Mouse (Mus musculus) urinary bladder, postnatal 10 days (tissue): ENCODE measurements around the gene Ttpal.
"Not testable (repeated sequence)": the region's sequence is repeated elsewhere in the genome, so short reads cannot be mapped to it uniquely, and the experiment has no call there.

Experiments used
- DNase-seq: peaks from one replicate; pipeline ENCODE4 v3.0.0; 2022; ENCODE audit warnings: low spot score

The Ttpal gene

GRCm38 (mm10) chr2:163592084-163592483 is 10.0 kb upstream of the Ttpal start:
- no peak for DNase-seq

DNA sequence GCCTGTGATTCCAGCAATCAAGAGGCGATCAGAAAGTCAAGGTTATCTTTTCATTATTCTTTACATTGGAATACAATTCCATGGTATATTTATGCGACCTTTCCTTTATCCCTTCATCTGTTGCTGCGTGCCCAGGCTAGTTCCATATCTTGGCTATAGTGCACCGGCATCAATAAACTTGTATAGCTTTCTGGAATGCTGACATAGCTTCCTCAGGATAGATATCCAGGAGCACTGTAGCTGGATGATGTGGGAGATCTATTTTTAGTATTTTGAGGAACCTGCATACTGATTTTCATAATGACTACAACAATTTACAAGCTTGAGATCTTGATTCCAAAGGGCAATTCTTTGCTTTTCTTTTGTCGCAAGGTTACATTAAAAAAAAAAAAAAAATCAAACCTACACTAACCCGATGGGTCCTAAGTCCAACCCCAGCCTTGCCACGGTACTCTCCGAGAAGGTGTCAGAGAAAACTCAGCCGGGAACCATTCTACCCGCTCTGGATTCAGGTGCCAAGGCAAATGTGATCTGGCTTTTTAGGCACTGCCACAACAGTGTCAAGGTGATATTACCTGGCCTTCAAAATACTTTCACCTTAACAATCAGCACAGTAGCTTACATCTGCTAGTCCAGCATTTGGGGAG is 8.4 kb upstream of the Ttpal start:
- no peak for DNase-seq

GRCm38 (mm10) chr2:163595119-163595518 is 7.0 kb upstream of the Ttpal start:
- no peak for DNase-seq

DNA sequence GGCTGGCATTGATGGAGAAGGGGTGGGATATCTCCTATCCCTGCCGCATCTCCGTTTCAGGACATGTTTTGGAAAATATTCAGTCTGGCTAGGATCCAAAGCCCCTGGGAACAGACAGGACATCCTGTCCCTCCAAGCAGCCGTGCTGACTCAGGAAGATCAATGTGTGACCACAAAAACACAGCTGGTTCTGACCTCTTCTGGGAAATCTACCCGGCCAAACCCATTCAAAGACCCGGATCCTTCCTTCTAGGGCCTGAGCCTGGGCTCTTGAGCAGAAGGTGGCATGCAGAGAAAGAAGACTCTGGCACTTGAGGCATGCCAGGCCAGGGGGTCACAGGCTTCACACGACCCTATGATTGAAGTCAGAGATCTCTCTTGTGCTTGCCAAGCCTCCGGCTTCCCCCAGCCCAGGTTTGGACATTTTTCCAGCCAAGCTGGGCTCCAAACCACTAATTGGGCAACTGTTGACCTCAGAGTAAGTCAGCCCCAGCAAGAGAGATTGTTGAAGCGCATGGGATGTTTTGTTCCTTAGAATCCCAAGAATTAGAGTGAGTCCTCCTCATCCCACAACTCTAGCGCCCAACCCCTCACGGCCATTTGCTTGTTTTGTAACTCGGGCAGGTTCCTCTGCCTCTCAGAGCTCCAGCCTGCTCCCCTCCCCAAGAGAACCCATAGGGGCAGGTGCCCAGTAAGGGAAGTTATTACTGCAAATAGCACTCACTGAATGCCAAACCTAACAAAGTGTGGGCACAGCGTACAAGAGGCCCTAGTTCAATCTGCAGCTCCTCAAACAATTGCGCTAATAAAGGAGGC is 5.8 kb upstream of the Ttpal start:
- no peak for DNase-seq

DNA sequence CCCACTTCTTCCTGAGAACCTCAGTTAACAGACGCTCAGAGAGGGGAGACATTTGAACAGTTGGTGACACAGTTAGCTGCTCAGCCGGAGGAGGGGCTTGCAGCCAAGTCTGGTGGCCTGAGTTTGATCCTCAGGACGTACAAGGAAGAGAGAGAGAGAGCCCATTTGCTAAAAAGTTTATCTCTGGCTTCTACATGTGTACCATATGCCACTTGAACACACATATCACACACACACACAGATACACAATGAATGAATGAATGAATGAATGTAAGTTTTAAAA is 5.3 kb upstream of the Ttpal start:
- DNase-seq, result no peak

DNA sequence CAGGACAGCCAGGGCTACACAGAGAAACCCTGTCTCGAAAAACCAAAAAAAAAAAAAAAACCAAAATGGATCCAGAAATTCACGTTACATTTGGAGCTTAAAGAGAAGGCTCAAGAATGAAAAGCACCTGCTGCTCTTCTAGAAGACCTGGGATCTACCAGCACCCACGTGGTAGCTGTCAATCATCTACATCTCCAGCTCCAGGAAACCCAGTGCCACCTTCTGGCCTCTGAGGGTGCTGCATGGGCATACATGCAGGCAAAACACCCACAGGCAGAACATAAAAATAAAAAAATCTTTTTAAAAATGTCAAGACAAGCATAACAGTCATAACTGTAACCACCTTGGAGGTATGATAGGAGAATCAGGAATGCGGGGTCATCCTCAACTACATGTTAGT is 4.5 kb upstream of the Ttpal start:
- DNase-seq, result no peak

DNA sequence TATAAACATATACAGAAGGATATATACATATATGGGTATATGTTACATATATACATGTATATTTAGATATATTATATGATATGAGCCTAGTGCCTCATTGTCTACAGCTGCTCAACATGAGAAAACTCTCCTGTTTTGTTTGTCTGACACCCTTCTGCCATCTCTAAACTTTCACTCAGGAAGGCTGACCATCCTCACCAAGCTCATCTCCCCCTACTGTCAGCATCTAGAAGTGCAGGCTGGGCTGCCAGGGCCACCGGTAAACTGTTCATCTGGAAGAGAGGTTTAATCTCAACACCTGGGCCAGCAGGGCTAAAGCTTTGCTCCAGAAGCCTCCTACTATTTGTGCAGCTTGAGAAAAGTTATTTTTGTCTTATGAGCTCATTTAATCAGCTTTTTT is 2.9 kb upstream of the Ttpal start:
- DNase-seq, result no peak

DNA sequence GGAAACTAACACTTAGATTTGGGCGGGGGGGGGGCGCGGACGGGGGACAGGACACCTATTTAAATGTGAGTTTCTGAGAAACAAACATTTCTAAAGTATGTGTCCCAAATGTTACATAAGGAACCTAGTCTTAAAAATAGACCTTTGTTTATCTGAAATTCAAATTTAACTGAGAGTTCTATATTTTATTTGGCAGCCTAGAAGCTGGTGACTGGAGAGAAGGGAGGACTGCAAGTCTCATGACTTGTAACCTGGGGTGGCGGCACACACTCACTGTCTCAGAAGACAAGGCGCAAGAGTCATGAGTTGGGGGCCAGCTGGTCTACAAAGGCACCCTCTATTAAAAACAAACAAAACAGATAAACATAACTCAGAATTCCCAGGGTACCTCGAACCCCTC is 1.0 kb upstream of the Ttpal start:
- no peak for DNase-seq

- no peak for DNase-seq
Measured at GRCm38 (mm10) chr2:163601712-163602100, 408 bp upstream of the Ttpal start.

DNA sequence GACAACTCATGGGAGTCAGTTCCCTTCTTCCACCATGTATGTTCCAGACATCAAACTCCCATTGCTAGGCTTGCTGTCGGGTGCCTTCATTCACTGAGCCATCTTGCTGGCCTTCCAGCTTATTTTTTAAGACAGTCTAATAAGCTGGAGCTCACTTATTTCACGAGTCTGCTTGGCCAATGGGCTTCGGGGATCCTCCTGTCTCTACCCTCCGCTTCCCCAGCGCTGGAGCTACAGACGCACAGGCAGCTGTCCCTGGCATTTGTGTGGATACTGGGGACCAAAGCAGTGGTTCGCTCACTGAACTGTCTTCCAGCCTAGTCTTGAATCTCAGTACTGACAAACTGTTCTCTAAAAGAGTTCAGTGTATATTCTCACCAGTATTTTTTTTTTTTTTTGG is 4.0 kb downstream of the Ttpal start:
- DNase-seq, result no peak

DNA sequence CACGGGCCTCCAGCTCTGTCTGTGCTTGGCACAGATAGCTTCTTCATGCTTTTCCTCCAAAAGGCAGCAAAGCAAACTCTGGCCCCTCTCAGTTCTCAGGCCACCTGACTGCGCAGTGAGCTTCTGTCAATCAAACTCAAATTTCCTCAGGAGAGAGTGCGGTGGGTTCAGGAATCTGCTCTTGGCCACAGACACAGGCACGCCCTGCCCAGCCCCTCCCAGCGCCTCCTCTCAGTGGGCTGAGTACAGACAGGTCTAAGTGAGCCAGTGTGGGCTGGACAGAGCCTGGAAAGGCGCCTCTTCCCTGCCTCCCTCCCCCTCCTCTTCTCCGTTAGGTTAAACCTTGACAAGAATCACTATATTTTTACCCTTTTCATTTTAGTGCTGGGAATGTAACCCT is 5.9 kb downstream of the Ttpal start:
- DNase-seq, result no peak

- DNase-seq, result no peak
Measured at GRCm38 (mm10) chr2:163609281-163609975, 7.3 kb downstream of the Ttpal start.

DNA sequence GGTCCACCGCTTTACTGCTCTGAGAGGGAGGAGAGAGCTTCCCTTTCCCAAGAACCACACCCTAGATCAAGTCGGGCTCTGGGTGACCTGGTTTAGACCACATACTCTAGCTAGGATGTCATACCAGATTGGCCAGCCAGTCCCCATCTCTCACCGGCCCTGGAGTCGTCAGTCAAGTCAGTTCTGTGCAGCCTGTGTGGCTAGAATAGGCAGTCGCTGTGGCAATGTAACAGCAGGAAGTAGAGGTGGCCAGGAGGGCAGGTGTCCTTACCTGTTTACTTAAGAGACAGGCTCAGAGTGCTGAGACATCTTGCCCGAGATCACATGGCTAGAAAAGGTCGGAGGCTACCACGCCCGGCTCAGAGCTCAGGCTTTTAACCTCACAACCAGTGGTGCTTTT is 9.1 kb downstream of the Ttpal start:
- no peak for DNase-seq

DNA sequence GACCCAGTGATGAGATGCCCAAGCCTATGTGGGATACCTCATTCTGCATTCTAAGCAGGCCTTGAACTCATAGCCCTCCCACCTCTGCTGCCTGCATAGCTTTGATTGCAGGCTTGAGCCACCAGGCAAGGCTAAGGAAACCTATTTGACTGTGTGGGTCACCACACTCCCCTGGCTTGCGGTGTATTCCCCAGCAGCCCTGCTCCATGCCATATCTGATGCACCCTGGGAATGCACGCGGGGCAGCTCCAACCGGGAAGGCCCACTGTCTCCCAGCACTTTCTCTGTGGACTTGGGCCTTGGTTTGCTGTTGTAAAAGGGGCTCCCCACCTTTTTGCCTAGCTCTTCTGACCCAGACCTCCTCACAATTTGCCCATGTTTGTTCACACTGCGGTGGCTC is 11.1 kb downstream of the Ttpal start:
- DNase-seq, result no peak

DNA sequence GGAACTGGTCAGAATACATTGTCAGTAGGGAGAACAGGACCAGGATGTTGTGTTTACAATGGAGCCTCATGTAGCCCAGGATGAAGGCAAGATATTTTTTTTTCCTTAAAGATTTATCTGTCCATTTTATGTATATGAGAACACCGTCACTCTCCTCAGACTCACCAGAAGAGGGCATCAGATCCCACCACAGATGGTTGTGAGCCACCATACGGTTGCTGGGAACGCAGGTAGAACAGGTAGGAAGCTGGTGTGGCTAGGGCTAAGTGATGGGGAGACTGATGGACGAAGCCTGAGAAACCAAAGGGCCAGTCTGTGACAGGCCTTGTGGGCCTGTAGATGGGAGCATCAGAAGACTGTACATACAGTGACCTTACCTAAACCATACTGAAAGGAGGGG is 11.9 kb downstream of the Ttpal start:
- no peak for DNase-seq

DNA sequence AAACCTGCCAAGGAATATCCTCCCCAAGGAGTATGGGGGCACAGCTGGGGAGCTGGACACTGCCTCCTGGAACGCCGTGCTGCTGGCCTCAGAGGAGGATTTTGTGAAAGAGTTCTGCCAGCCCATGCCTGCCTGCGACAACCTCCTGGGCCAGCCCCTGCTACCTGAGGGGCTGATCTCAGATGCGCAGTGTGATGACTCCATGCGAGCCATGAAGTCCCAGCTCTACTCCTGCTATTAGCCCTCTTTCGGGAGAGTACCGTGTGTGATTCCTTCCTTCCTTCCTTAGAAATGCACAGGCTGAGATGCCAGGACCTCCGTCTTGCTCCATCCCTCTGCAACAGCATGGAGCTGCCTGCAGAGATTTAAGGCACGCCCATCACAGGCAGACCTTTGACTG is 13.3 kb downstream of the Ttpal start:
- DNase-seq, result no peak

DNA sequence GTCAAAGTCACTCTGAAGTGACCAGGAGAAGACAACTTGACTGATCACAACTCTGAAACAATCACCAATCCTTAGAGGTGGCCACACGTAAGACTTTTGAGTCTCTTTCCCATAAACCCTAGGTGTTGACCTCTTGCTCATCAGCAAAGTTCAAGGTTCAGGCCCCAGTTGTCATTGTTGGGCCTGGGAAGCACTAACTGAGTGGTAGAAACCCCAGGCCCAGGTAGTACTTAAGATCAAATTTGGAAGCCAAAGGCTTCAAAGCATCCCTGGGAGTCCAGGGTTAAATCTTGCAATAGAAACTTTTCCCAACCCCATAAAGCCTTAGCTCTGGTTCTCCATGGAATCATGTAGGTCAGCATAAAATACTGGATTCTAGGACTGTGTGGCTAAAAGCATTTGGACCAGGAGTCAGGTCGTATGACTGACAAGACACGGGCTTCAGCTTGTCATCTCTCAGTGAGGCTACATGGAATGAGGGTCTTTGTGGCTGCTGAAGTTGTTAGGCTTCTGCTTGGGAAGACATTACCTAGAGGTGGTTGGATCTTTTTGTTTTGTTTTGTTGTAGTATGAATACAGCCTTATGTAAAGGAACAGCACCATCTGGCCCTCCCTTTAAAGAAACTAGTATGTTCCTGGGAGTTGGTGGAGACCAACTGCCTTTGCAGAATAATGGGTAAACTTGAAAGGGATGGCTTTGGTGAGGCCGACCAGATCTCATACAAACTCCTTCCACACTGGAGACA is 14.0 kb downstream of the Ttpal start:
- no peak for DNase-seq

DNA sequence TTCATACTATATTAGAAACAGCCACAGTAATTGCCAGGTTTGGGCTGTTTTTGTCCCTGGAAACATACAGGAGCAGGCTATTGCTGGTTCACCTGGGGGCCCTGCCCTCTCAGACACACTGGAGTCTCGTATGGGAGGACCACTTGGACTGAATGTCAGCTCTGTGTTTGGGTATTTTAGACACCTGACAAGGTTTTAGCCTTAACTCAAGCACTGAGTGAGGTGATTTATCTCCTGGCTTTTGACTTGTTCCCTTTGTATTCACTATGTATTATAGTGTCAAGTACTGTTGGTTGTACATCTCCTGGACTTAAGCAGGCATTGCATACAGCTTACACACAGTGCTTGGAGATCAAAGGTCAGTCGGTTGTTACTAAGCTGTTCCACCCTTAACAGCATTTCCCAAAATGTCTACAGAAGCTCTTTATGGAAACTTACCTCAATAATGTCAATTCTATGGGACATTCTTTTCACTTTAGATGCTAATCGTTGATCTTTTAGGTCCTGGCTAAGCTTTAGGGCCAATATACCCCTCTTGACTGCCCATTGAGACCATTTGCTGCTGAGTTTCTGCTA is 14.6 kb downstream of the Ttpal start:
- no peak for DNase-seq

- DNase-seq, result no peak
Measured at GRCm38 (mm10) chr2:163617232-163617863, 15.2 kb downstream of the Ttpal start.

DNA sequence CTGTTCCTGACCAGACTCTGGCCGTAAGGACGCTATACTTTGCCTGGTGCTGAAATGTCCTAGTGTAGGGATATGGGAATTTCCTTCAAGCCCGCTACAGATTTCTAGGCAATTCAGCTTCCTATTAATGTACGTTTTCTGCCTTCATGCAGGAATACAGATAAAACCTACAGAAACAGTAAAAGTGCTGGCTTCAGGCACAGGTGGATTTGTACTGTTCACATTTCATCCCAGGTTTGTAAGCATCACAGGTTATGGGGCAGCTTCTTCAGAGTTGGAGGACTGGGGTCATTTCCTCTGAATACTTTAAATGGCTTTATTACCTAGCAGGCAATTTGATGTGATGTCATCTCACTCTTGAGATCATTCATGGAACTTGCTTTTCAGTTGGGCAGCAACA is 15.8 kb downstream of the Ttpal start:
- DNase-seq, result no peak

DNA sequence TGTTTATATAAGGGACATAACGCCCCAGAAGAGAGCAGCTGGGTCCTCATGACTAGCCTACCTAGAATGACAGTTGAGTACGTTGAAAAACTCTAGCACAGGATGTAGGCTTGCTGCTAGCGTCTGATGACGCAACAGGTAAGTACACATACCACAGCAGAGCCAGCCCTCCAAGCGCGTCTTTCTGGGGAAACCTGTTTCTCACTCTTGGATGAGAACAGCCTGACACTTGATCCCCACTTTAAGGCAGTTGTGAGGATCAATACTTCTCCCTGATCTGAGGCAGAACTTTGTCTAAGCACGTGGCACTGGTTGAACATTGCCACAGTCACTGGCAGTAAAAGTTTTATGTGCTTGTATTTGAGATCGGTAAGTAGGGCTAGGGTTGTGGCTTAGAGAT is 18.3 kb downstream of the Ttpal start:
- no peak for DNase-seq

DNA sequence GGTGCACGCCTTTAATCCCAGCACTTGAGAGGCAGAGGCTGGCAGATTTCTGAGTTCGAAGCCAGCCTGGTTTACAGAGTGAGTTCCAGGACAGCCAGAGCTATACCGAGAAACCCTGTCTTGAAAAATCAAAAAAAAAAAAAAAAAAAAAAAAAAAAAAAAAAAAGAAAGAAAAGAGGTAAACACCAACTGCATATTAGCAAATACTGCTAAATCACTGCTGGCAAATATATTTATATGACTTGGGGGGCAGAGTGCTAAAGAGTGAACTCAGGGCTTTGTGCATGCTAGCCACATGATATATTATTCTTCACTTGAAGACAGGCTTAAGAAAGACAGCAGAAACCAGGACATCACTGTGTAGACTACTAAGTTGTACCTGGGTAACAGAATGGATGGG is 19.3 kb downstream of the Ttpal start:
- not testable (repeated sequence) for DNase-seq
